Mouse (Mus musculus) G1E-ER4 (cell line): ENCODE results near the gene Vmn2r124. TPM values are rescaled to one million over a fixed set of nuclear protein-coding genes. Genes with fewer than 3 reads are reported as not detected.
"Not testable (repeated sequence)": the region's sequence is repeated elsewhere in the genome, so short reads cannot be mapped to it uniquely, and the experiment has no call there.

ENCODE experiments used
- GATA1 ChIP-seq: IDR thresholded peaks from one replicate; pipeline ENCODE4 v1.8.0; 2012; ENCODE audit warnings: low read length, inconsistent platforms
- polyA plus RNA-seq: library from polyadenylated mRNA; stranded (reverse); fragments of >175 nt; gene quantifications from 2 replicates; pipeline ENCODE4 v1.2.3, GENCODE M21; 2012

Vmn2r124 gene
- polyA plus RNA-seq: not detected in 2 replicates

- no peak for TF ChIP-seq GATA1
Measured at GRCm38 (mm10) chr17:18049124-18049523, at the start of gene Vmn2r124. Gene Vmn2r124, plus strand, starts transcription at chr17:18049424.

GRCm38 (mm10) chr17:18004752-18005151 lies 44.5 kb upstream of the Vmn2r124 start:
- TF ChIP-seq GATA1: no peak

GRCm38 (mm10) chr17:18021433-18021832 lies 27.8 kb upstream of the Vmn2r124 start, which contains the start of gene Fpr-rs4:
Gene Fpr-rs4, plus strand, starts transcription at chr17:18021733.
- TF ChIP-seq GATA1: no peak

- not testable (repeated sequence) for TF ChIP-seq GATA1
Measured at GRCm38 (mm10) chr17:18084716-18085115, 35.5 kb downstream of the Vmn2r124 start, which contains the start of gene Vmn2r91. Gene Vmn2r91, plus strand, starts transcription at chr17:18085016.

Other genes starting within 250 kb of the Vmn2r124 start
- gene Spaca6, start 222.3 kb upstream of the Vmn2r124 start, polyA plus RNA-seq: 4.4 and 5.3 TPM in 2 replicates
- not detected in 2 replicates for gene Has1, start 194.2 kb upstream of the Vmn2r124 start, polyA plus RNA-seq
- gene Fpr1, start 165.5 kb upstream of the Vmn2r124 start, polyA plus RNA-seq: not detected in 2 replicates
- not detected in 2 replicates for gene Fpr2, start 161.6 kb upstream of the Vmn2r124 start, polyA plus RNA-seq
- gene Fpr3, start 161.6 kb upstream of the Vmn2r124 start, polyA plus RNA-seq: not detected in 2 replicates
- not detected in 2 replicates for gene Fpr-rs4, start 27.7 kb upstream of the Vmn2r124 start, polyA plus RNA-seq
- not detected in 2 replicates for gene Vmn2r91, start 35.6 kb downstream of the Vmn2r124 start, polyA plus RNA-seq
- gene Vmn2r92, start 102.5 kb downstream of the Vmn2r124 start, polyA plus RNA-seq: not detected in 2 replicates
- not detected in 2 replicates for gene Vmn2r94, start 228.3 kb downstream of the Vmn2r124 start, polyA plus RNA-seq
- not detected in 2 replicates for gene Vmn2r93, start 248.7 kb downstream of the Vmn2r124 start, polyA plus RNA-seq